Mouse (Mus musculus) MEL (cell line): ENCODE results near the gene Lrrn4cl. TPM values are rescaled to one million over a fixed set of nuclear protein-coding genes. Genes with fewer than 3 reads are reported as not detected.
"Not testable (repeated sequence)": the region's sequence is repeated elsewhere in the genome, so short reads cannot be mapped to it uniquely, and the experiment has no call there.

Experiments
- DNase-seq: peaks from one replicate; pipeline ENCODE4 v3.0.0; 2011; ENCODE audit warnings: low read depth, low spot score
- H3K27ac ChIP-seq: 2 replicates; pipeline ENCODE4 v1.5.1; 2012; ENCODE audit warnings: low read depth, mild to moderate bottlenecking, control low read depth, low read length, moderate library complexity; ENCODE audit not compliant: control insufficient read depth
- H3K27me3 ChIP-seq, 2 experiments: fragments of 150-350 bp in 1 of 2; sonication (generic) in 1 of 2; 2 replicates each; pipeline ENCODE4 v1.6.1; 2012; ENCODE audit warnings: low read length in 2 of 2, mild to moderate bottlenecking in 2 of 2, improper control_type of control experiment in 1 of 2, moderate library complexity in 1 of 2; ENCODE audit not compliant: insufficient read depth in 2 of 2, control insufficient read depth in 1 of 2
- H3K36me3 ChIP-seq, 2 experiments: 2 replicates each; pipeline ENCODE4 v1.6.1; 2012 to 2014; ENCODE audit warnings: low read length in 2 of 2, improper control_type of control experiment in 1 of 2, inconsistent platforms in 1 of 2, mild to moderate bottlenecking in 1 of 2; ENCODE audit not compliant: insufficient read depth in 2 of 2, control insufficient read depth in 1 of 2
- H3K4me1 ChIP-seq, 2 experiments: fragments of 150-350 bp in 1 of 2; sonication (generic) in 1 of 2; 2 replicates each; pipeline ENCODE4 v1.6.1; 2012; ENCODE audit warnings: low read length in 2 of 2, improper control_type of control experiment in 1 of 2, mild to moderate bottlenecking in 1 of 2; ENCODE audit not compliant: insufficient read depth in 2 of 2, control insufficient read depth in 1 of 2
- H3K4me3 ChIP-seq, 2 experiments: fragments of 150-350 bp in 1 of 2; sonication (generic) in 1 of 2; 2 replicates each; pipeline ENCODE4 v1.5.1; 2012; ENCODE audit warnings: low read depth in 2 of 2, low read length in 2 of 2, mild to moderate bottlenecking in 2 of 2, moderate library complexity in 2 of 2, control low read depth in 1 of 2, improper control_type of control experiment in 1 of 2; ENCODE audit not compliant: control insufficient read depth in 1 of 2, insufficient read depth in 1 of 2
- H3K79me2 ChIP-seq: 2 replicates; pipeline ENCODE4 v1.6.1; 2012; ENCODE audit warnings: mild to moderate bottlenecking, low read length, moderate library complexity; ENCODE audit not compliant: control insufficient read depth, poor library complexity, insufficient read depth
- H3K9ac ChIP-seq: 2 replicates; pipeline ENCODE4 v1.6.1; 2012; ENCODE audit warnings: low read depth, mild to moderate bottlenecking, control low read depth, low read length, moderate library complexity; ENCODE audit not compliant: control insufficient read depth, poor library complexity, severe bottlenecking
- H3K9me3 ChIP-seq: fragments of 150-350 bp; sonication (generic); replicated peaks from 2 replicates; pipeline ENCODE4 v1.6.1; 2012; ENCODE audit warnings: mild to moderate bottlenecking, low read length, improper control_type of control experiment, moderate library complexity; ENCODE audit not compliant: insufficient read depth
- BHLHE40 ChIP-seq: IDR thresholded peaks from 2 replicates; pipeline ENCODE4 v1.6.1; 2012; ENCODE audit warnings: low read depth, mild to moderate bottlenecking, inconsistent platforms, low read length, improper control_type of control experiment, borderline replicate concordance
- CTCF ChIP-seq, 3 experiments: IDR thresholded peaks in 2 of 3; conservative IDR thresholded peaks in 1 of 3; 2 replicates each; pipeline ENCODE4 v1.5.1; 2011 to 2012; ENCODE audit warnings: low read length in 3 of 3, low read depth in 2 of 3, mild to moderate bottlenecking in 2 of 3, improper control_type of control experiment in 1 of 3, inconsistent platforms in 1 of 3, mixed read lengths in 1 of 3, moderate library complexity in 1 of 3; ENCODE audit not compliant: control insufficient read depth in 1 of 3, insufficient read depth in 1 of 3, poor library complexity in 1 of 3, severe bottlenecking in 1 of 3
- E2F4 ChIP-seq: IDR thresholded peaks from 2 replicates; pipeline ENCODE4 v1.6.1; 2011; ENCODE audit warnings: low read depth, low read length, improper control_type of control experiment, borderline replicate concordance
- ELF1 ChIP-seq: IDR thresholded peaks from 2 replicates; pipeline ENCODE4 v1.6.1; 2014; ENCODE audit warnings: low read depth, mild to moderate bottlenecking, inconsistent platforms, low read length, improper control_type of control experiment, moderate library complexity
- EP300 ChIP-seq, 2 experiments: IDR thresholded peaks; 2 replicates each; pipeline ENCODE4 v1.6.1; 2011; ENCODE audit warnings: improper control_type of control experiment in 2 of 2, low read length in 2 of 2, low read depth in 1 of 2, mild to moderate bottlenecking in 1 of 2
- JUND ChIP-seq: IDR thresholded peaks from 2 replicates; pipeline ENCODE4 v1.6.1; 2011; ENCODE audit warnings: low read depth, mild to moderate bottlenecking, improper control_type of control experiment, low read length
- MAFK ChIP-seq: IDR thresholded peaks from 2 replicates; pipeline ENCODE4 v1.6.1; 2011; ENCODE audit warnings: low read depth, mild to moderate bottlenecking, low read length, improper control_type of control experiment, borderline replicate concordance
- MEF2A ChIP-seq: IDR thresholded peaks from 2 replicates; pipeline ENCODE4 v1.6.1; 2014; ENCODE audit warnings: low read depth, mild to moderate bottlenecking, inconsistent platforms, low read length, improper control_type of control experiment; ENCODE audit not compliant: poor library complexity, insufficient replicate concordance, severe bottlenecking; ENCODE audit errors: extremely low read depth
- MXI1 ChIP-seq: IDR thresholded peaks from 2 replicates; pipeline ENCODE4 v1.6.1; 2011; ENCODE audit warnings: mild to moderate bottlenecking, low read depth, low read length, improper control_type of control experiment
- MYB ChIP-seq: IDR thresholded peaks from 2 replicates; pipeline ENCODE4 v1.6.1; 2011; ENCODE audit warnings: mild to moderate bottlenecking, low read depth, low read length, improper control_type of control experiment
- NELFE ChIP-seq: IDR thresholded peaks from 2 replicates; pipeline ENCODE4 v1.6.1; 2011; ENCODE audit warnings: low read depth, low read length, improper control_type of control experiment
- POLR2A ChIP-seq, 2 experiments: IDR thresholded peaks; 2 replicates each; pipeline ENCODE4 v1.6.1; 2011 to 2012; ENCODE audit warnings: low read length in 2 of 2, mild to moderate bottlenecking in 2 of 2, control low read depth in 1 of 2, improper control_type of control experiment in 1 of 2, low read depth in 1 of 2, moderate library complexity in 1 of 2; ENCODE audit not compliant: control insufficient read depth in 1 of 2, insufficient read depth in 1 of 2, poor library complexity in 1 of 2
- POLR2AphosphoS2 ChIP-seq: IDR thresholded peaks from 2 replicates; pipeline ENCODE4 v1.6.1; 2011; ENCODE audit warnings: low read length, improper control_type of control experiment
- POLR2AphosphoS5 ChIP-seq: IDR thresholded peaks from 2 replicates; pipeline ENCODE4 v1.6.1; 2012; ENCODE audit warnings: low read depth, borderline replicate concordance, mild to moderate bottlenecking, inconsistent platforms, low read length, moderate library complexity, mixed read lengths
- RCOR1 ChIP-seq: IDR thresholded peaks from 2 replicates; pipeline ENCODE4 v1.6.1; 2012; ENCODE audit warnings: low read depth, mild to moderate bottlenecking, inconsistent platforms, low read length, improper control_type of control experiment
- SIN3A ChIP-seq: IDR thresholded peaks from 2 replicates; pipeline ENCODE4 v1.6.1; 2012; ENCODE audit warnings: low read length, improper control_type of control experiment, inconsistent platforms
- TBP ChIP-seq: IDR thresholded peaks from 2 replicates; pipeline ENCODE4 v1.8.0; 2011; ENCODE audit warnings: low read depth, low read length, improper control_type of control experiment
- UBTF ChIP-seq: IDR thresholded peaks from 2 replicates; pipeline ENCODE4 v1.6.1; 2012; ENCODE audit warnings: low read depth, mild to moderate bottlenecking, inconsistent platforms, low read length, improper control_type of control experiment, moderate library complexity, borderline replicate concordance; ENCODE audit not compliant: insufficient read depth
- USF1 ChIP-seq: IDR thresholded peaks from 2 replicates; pipeline ENCODE4 v1.6.1; 2014; ENCODE audit warnings: low read depth, mild to moderate bottlenecking, inconsistent platforms, low read length, improper control_type of control experiment, moderate library complexity
- ZC3H11A ChIP-seq: IDR thresholded peaks from 2 replicates; pipeline ENCODE4 v1.6.1; 2012; ENCODE audit warnings: low read depth, mild to moderate bottlenecking, inconsistent platforms, low read length, improper control_type of control experiment
- polyA plus RNA-seq, 2 experiments: library from polyadenylated mRNA; stranded (reverse) in 1 of 2; unstranded in 1 of 2; fragments of >175 nt in 1 of 2; fragments of >200 nt in 1 of 2; gene quantifications; 2 replicates each; pipeline versions ENCODE4 v1.2.1 to v1.2.4; 2012; ENCODE audit warnings: low replicate concordance in 2 of 2, low read depth in 1 of 2; ENCODE audit not compliant: insufficient read length in 2 of 2, insufficient read depth in 1 of 2, missing spikeins in 1 of 2
- total RNA-seq: library from RNA; depleted of rRNA; stranded (reverse); fragments of 300-350 nt; gene quantifications from 2 replicates; pipeline ENCODE4 v1.2.3, GENCODE M21; 2012

Lrrn4cl gene
- total and polyA plus RNA-seq, 3 experiments = 0.15 to 0.54 TPM; not detected in 1

DNA sequence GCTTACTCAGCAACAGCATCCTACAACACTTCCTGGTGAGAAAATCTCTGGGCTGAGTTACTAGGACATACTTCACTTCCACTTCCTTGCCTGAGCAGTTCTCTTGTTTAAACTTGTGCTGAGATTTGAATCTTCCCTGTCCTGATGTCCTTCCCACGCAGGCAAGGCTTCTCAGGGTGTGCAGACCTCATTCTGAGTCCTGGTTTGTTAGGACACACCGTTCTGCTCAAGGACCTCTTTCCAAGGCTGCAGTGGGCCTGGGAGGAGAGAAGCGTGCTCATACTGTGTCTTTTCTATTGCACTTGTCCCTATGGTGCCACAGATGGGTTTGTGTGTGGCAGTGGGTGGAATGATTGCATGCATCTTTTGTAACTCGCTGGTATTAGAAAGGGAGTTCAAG is 17.6 kb upstream of the Lrrn4cl start:
- peaks cover 1% of the 10 kb centered on the region; the same call in 1 of the 2 replicates for H3K79me2 ChIP-seq
- TF ChIP-seq POLR2AphosphoS2 = no peak
- no peak for TF ChIP-seq EP300 (IDR thresholded peaks at IDR 0.05; ENCODE audit: low read depth in 1 of 2, low read length in 2 of 2)
- no peak for TF ChIP-seq MXI1
- no peak for TF ChIP-seq ELF1
- no peak for TF ChIP-seq TBP
- TF ChIP-seq POLR2A (IDR thresholded peaks at IDR 0.05; ENCODE audit: control insufficient read depth in 1 of 2, insufficient read depth in 1 of 2, low read depth in 1 of 2, low read length in 2 of 2, poor library complexity in 1 of 2) = no peak
- TF ChIP-seq USF1 = no peak
- TF ChIP-seq E2F4 = no peak
- TF ChIP-seq POLR2AphosphoS5 = no peak
- no peak for TF ChIP-seq ZC3H11A
- TF ChIP-seq MEF2A = no peak
- TF ChIP-seq NELFE = no peak
- no peak for TF ChIP-seq MYB
- no peak for TF ChIP-seq MAFK
- TF ChIP-seq JUND = no peak
- no peak for TF ChIP-seq CTCF (IDR thresholded peaks at IDR 0.05 in 2 of 3, conservative IDR thresholded peaks at IDR 0.05 in 1 of 3; ENCODE audit: control insufficient read depth in 1 of 3, insufficient read depth in 1 of 3, low read depth in 2 of 3, low read length in 3 of 3, poor library complexity in 1 of 3, severe bottlenecking in 1 of 3)
- no peak for TF ChIP-seq SIN3A
- no peak for TF ChIP-seq RCOR1
- no peak for TF ChIP-seq BHLHE40
- TF ChIP-seq UBTF = no peak
- no peak overlapping the region for H3K4me3 ChIP-seq
- H3K9me3 ChIP-seq = no peaks in the 10 kb centered on the region
- H3K4me1 ChIP-seq = peaks cover 0 to 3% of the 10 kb centered on the region in 2 experiments; a peak in 3 of 4 replicates
- H3K9ac ChIP-seq = no peak overlapping the region
- H3K27me3 ChIP-seq = no peaks in the 10 kb centered on the region
- no peak overlapping the region for H3K27ac ChIP-seq
- H3K36me3 ChIP-seq = peaks cover 5 to 32% of the 10 kb centered on the region in 2 experiments
- DNase-seq = no peak

DNA sequence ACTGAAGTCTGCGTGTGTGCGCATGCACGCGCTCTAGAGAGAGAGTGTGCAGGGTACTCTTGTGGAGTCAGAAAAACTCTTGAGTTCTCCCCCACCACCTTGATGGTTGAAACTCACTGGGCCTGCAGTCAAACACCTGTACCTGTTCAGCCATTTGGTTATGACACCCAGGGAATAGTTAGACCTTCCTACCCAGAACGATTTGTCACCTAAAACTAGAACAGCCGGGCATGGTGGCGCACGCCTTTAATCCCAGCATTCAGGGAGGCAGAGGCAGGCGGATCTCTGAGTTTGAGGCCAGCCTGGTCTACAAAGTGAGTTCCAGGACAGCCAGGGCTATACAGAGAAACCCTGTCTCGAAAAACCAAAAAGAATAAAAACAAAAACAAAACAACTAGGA is 14.2 kb upstream of the Lrrn4cl start:
- not testable (repeated sequence) for H3K9ac ChIP-seq, H3K79me2 ChIP-seq, DNase-seq, H3K9me3 ChIP-seq, H3K4me3 ChIP-seq, H3K27me3 ChIP-seq
- peaks cover 14% of the 10 kb centered on the region in 2 experiments for H3K36me3 ChIP-seq
- peaks cover 3 to 17% of the 10 kb centered on the region in 2 experiments for H3K4me1 ChIP-seq
- H3K27ac ChIP-seq = peak overlapping the region; percentile 92; the same call in 1 of the 2 replicates
